Mouse (Mus musculus) midbrain, postnatal 0 days (tissue): ENCODE measurements around the gene Cpsf4. TPM values are rescaled to one million over a fixed set of nuclear protein-coding genes. Genes with fewer than 3 reads are reported as not detected.
"Not testable (repeated sequence)": the region's sequence is repeated elsewhere in the genome, so short reads cannot be mapped to it uniquely, and the experiment has no call there.

Experiments used
- ATAC-seq: fragments of 200-750 bp; cut with Nextera tagmentation; 2 replicates; pipeline ENCODE4 v1.8.0; 2017; ENCODE audit warnings: moderate number of reproducible peaks, mild to moderate bottlenecking, moderate TSS enrichment, moderate library complexity; ENCODE audit not compliant: low FRiP score
- DNase-seq: peaks from one replicate; pipeline ENCODE4 v3.0.0-alpha.2; 2015; ENCODE audit warnings: low spot score
- H3K27ac ChIP-seq: fragments of 300-500 bp; sonication (generic); 2 replicates; pipeline ENCODE4 v1.5.1; 2014; ENCODE audit warnings: low read depth, mild to moderate bottlenecking, low read length, mixed read lengths
- H3K27me3 ChIP-seq: fragments of 300-500 bp; sonication (generic); 2 replicates; pipeline ENCODE4 v1.6.1; 2014; ENCODE audit warnings: low read length, control low read depth, mixed read lengths; ENCODE audit not compliant: insufficient read depth
- H3K36me3 ChIP-seq: fragments of 300-500 bp; sonication (generic); 2 replicates; pipeline ENCODE4 v1.6.1; 2014; ENCODE audit warnings: low read length, control low read depth, mixed read lengths; ENCODE audit not compliant: insufficient read depth
- H3K4me1 ChIP-seq: fragments of 300-500 bp; sonication (generic); 2 replicates; pipeline ENCODE4 v1.6.1; 2014; ENCODE audit warnings: mild to moderate bottlenecking, control low read depth, antibody characterized with exemption, low read length, mixed read lengths; ENCODE audit not compliant: insufficient read depth
- H3K4me2 ChIP-seq: fragments of 300-500 bp; sonication (generic); 2 replicates; pipeline ENCODE4 v1.6.1; 2014; ENCODE audit warnings: low read depth, mild to moderate bottlenecking, low read length, mixed read lengths; ENCODE audit not compliant: poor library complexity, severe bottlenecking
- H3K4me3 ChIP-seq: fragments of 300-500 bp; sonication (generic); 2 replicates; pipeline ENCODE4 v1.5.1; 2014; ENCODE audit warnings: low read depth, mild to moderate bottlenecking, low read length, moderate library complexity
- H3K9ac ChIP-seq: fragments of 300-500 bp; sonication (generic); replicated peaks from 2 replicates; pipeline ENCODE4 v1.6.1; 2014; ENCODE audit warnings: mild to moderate bottlenecking, low read length, moderate library complexity, mixed read lengths; ENCODE audit not compliant: poor library complexity, severe bottlenecking
- H3K9me3 ChIP-seq: fragments of 300-500 bp; sonication (generic); 2 replicates; pipeline ENCODE4 v1.6.1; 2016; ENCODE audit warnings: low read length, control low read depth
- CTCF ChIP-seq: IDR thresholded peaks from 2 replicates; pipeline ENCODE4 v1.5.1; 2016; ENCODE audit warnings: antibody characterized with exemption, mild to moderate bottlenecking
- WGBS: fragments of 180-500 bp; shearing (Covaris S2); extraction: QIAGEN DNeasy Blood & Tissue Kit; methylation state at CpG from one replicate; pipeline ENCODE4 v1.1.7; 2014; 5-methylcytosine and 5-hydroxymethylcytosine counted together
- polyA plus RNA-seq: library from polyadenylated mRNA; unstranded; fragments of >200 nt; fragmentation: Nextera tagmentation; extraction: Ambion mirVana; gene quantifications from 2 replicates; pipeline ENCODE4 v1.2.1, GENCODE M21; 2015
- total RNA-seq: library from RNA; depleted of rRNA; stranded (reverse); fragments of >200 nt; gene quantifications from 2 replicates; pipeline ENCODE4 v1.2.3, GENCODE M21; 2014

Cpsf4 gene
- total and polyA plus RNA-seq, 2 experiments from 2014 or later: 40.7 to 44.4 TPM

DNA sequence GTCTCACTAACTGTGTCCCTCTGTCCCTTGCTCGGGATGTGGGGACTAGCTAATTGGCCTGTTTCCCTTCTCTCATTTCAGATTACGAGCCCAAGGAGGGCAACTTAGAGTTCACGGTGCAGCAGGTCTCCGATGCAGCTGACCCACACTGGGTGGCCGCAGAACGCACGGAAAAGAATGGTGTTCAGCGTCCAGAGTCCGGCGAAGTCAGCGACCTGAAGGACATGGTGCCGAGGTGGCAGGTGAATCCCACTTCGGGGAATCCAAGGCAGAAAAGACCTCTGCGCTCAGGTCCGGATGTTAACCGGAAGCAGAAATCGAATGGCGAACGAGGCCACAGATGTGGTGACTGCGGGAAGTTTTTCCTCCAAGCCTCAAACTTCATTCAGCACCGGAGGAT lies 51.2 kb downstream of the Cpsf4 start:
- H3K4me1 ChIP-seq: no peaks in the 10 kb centered on the region
- H3K27ac ChIP-seq: no peak overlapping the region
- H3K4me2 ChIP-seq: no peak overlapping the region
- H3K9ac ChIP-seq: no peak overlapping the region
- no peak for TF ChIP-seq CTCF
- H3K4me3 ChIP-seq: no peak overlapping the region
- WGBS: 97% methylated on average over 21 of the region's 21 CpGs
- no peaks in the 10 kb centered on the region for H3K27me3 ChIP-seq
- ATAC-seq (no peak), DNase-seq (no peak)
- H3K36me3 ChIP-seq: peaks cover 49% of the 10 kb centered on the region
- no peaks in the 10 kb centered on the region for H3K9me3 ChIP-seq

DNA sequence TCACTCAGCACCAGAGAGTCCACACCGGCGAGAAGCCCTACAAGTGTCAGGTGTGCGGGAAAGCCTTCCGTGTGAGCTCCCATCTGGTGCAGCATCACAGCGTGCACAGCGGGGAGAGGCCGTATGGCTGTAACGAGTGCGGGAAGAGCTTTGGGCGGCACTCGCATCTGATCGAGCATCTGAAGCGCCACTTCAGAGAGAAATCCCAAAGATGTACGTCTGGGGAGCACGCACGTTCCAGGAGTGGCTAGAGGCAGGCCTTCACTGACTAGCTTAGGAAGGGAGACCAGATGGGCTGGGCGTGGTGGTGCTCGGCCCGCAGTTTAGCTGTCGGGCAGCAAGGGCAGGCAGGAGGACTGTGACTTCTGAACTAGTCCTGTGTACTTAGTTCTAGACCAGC lies 51.7 kb downstream of the Cpsf4 start:
- Histone ChIP-seq H3K4me3 (no peak overlapping the region), H3K9ac (no peak overlapping the region), H3K27me3 (no peaks in the 10 kb centered on the region), H3K9me3 (no peaks in the 10 kb centered on the region), H3K36me3 (peaks cover 47% of the 10 kb centered on the region), H3K4me2 (no peak overlapping the region), H3K4me1 (no peaks in the 10 kb centered on the region), H3K27ac (no peak overlapping the region)
- WGBS: 95% methylated on average over 20 of the region's 20 CpGs
- DNase-seq: no peak
- no peak for TF ChIP-seq CTCF
- ATAC-seq: no peak

GRCm38 (mm10) chr5:145219981-145220380 lies 53.0 kb downstream of the Cpsf4 start:
- peaks cover 43% of the 10 kb centered on the region for H3K36me3 ChIP-seq

GRCm38 (mm10) chr5:145222840-145223239 lies 55.8 kb downstream of the Cpsf4 start:
- WGBS: 87% methylated on average over 5 of the region's 5 CpGs
- ATAC-seq: no peak

More at GRCm38 (mm10) chr5:145219981-145220380, 53.0 kb downstream of the Cpsf4 start:
- no peaks in the 10 kb centered on the region for H3K9me3 ChIP-seq
- whole genome bisulfite sequencing: 96% methylated on average over 8 of the region's 8 CpGs
- H3K9ac ChIP-seq: no peak overlapping the region
- no peak for ATAC-seq
- no peak overlapping the region for H3K27ac ChIP-seq
- H3K27me3 ChIP-seq: no peaks in the 10 kb centered on the region
- no peaks in the 10 kb centered on the region for H3K4me1 ChIP-seq
- TF ChIP-seq CTCF: no peak
- no peak overlapping the region for H3K4me3 ChIP-seq
- DNase-seq: no peak
- H3K4me2 ChIP-seq: no peak overlapping the region

GRCm38 (mm10) chr5:145223395-145223794 lies 56.4 kb downstream of the Cpsf4 start:
- H3K27me3 ChIP-seq: no peaks in the 10 kb centered on the region
- H3K4me1 ChIP-seq: no peaks in the 10 kb centered on the region
- no peak overlapping the region for H3K27ac ChIP-seq
- peaks cover 33% of the 10 kb centered on the region for H3K36me3 ChIP-seq
- no peak overlapping the region for H3K4me3 ChIP-seq
- no peak for DNase-seq
- no peak overlapping the region for H3K4me2 ChIP-seq
- no peak for TF ChIP-seq CTCF
- no peak for ATAC-seq
- H3K9me3 ChIP-seq: no peaks in the 10 kb centered on the region
- no peak overlapping the region for H3K9ac ChIP-seq
- 88% methylated on average over 12 of the region's 12 CpGs for WGBS

More at GRCm38 (mm10) chr5:145222840-145223239, 55.8 kb downstream of the Cpsf4 start:
- TF ChIP-seq CTCF: no peak
- DNase-seq: no peak
- Histone ChIP-seq H3K4me2 (no peak overlapping the region), H3K27me3 (no peaks in the 10 kb centered on the region), H3K4me1 (no peaks in the 10 kb centered on the region), H3K36me3 (peaks cover 38% of the 10 kb centered on the region), H3K27ac (no peak overlapping the region), H3K9me3 (no peaks in the 10 kb centered on the region), H3K9ac (no peak overlapping the region), H3K4me3 (no peak overlapping the region)

GRCm38 (mm10) chr5:145226453-145226852 lies 59.4 kb downstream of the Cpsf4 start:
- ATAC-seq (no peak), DNase-seq (no peak)
- no peaks in the 10 kb centered on the region for H3K27me3 ChIP-seq
- H3K9me3 ChIP-seq: no peaks in the 10 kb centered on the region
- TF ChIP-seq CTCF: no peak
- no peak overlapping the region for H3K27ac ChIP-seq
- H3K4me2 ChIP-seq: no peak overlapping the region
- H3K4me3 ChIP-seq: no peak overlapping the region
- no peak overlapping the region for H3K9ac ChIP-seq
- 62% methylated on average over 2 of the region's 2 CpGs for WGBS
- no peaks in the 10 kb centered on the region for H3K4me1 ChIP-seq
- H3K36me3 ChIP-seq: peaks cover 10% of the 10 kb centered on the region

- ATAC-seq: not testable (repeated sequence)
These were observed 62.3 kb downstream of the Cpsf4 start for GRCm38 (mm10) chr5:145229283-145229682.

More at GRCm38 (mm10) chr5:145229283-145229682, 62.3 kb downstream of the Cpsf4 start:
- H3K4me2 ChIP-seq, H3K9ac ChIP-seq, H3K4me1 ChIP-seq, H3K27me3 ChIP-seq, H3K27ac ChIP-seq, H3K9me3 ChIP-seq, H3K4me3 ChIP-seq, DNase-seq: not testable (repeated sequence)
- peaks cover 11% of the 10 kb centered on the region for H3K36me3 ChIP-seq
- WGBS: 83% methylated on average over 6 of the region's 6 CpGs
